Mouse (Mus musculus) fat pad, adult 2 months (tissue): Measurements from ENCODE around the gene Bcl2l1.

Experiments used
- DNase-seq: peaks from one replicate; pipeline ENCODE4 v3.0.0-alpha.2; 2011; ENCODE audit warnings: low read depth, low spot score; ENCODE audit errors: extremely low read depth

Bcl2l1 gene

GRCm38 (mm10) chr2:152824438-152825167 lies 6.9 kb downstream of the Bcl2l1 start:
- no peak for DNase-seq

DNA sequence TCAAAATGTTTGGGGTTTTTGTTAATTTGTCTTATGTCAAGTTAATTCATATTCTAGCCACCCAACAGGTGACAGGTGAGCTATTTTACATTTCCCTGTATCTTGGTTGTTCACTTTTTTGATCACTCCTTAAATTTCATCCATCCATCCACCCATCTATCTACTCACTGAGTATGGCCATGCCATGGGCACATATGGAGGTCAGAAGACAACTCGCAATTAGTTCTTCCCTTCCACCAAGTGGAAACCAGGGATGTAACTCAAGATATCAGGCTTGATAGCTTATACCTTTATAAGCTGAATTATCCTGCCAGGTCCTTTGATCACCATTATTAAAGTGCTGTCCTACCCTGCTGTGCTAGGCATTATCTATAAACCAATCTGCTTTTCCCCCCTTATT lies 7.8 kb downstream of the Bcl2l1 start:
- DNase-seq, result no peak

DNA sequence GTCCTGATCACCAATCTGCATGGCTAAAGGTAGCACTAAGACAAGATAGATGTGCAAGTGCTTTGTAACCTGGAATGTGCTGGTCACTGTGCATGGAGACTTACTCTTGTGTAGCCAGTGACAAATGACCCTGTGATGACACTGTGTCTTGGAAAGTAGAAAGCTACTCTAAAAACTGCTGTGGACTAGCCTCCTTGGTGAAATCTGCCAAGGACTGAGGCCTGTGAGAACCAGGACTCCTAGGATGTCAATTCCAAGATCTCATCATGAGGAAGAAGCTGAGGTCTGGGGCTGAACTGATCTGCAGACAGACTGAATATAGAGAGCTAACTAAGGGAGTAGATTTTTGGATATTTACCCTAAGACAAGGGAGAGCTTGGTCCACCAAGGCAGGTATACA lies 10.0 kb downstream of the Bcl2l1 start:
- DNase-seq, result no peak

DNA sequence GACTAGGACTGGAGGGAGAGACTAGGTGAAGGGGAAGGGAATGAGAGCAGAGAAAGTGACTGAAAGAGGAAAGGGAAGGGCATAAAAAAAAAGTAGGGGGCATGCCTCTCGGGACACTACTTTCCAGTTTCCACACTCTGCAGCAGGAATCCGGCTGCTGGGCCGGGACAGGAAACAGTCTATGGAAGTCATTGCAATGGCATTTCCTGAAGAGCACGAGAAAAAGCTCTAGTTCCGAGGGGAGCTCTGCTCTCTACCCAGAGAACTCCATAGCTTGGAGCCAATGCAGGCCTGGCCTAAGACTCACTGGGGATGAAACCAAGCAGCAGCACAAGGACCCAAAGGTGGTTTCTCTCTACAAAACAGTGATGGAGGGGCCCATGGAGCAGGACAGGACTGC lies 10.5 kb downstream of the Bcl2l1 start:
- no peak for DNase-seq

DNA sequence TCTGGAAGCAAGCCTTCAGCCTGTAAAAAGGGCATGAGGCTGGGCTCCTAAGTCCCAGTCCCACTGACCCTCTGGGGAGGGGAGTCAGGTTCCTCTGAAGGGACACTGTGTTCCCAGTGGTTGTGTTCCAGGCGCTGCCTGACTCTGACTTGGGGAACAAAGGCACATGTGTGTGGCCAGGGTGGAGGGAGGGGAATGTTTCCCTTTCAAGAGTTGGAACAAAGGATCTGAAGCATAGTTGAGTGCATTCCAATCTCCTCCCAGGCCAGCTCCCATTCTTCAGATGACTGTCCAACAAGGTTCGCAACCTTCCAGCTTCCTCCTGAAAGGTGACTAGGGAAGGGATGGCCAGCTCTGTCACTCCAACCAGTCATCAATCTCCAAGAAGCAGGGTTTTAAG lies 11.2 kb downstream of the Bcl2l1 start:
- no peak for DNase-seq

GRCm38 (mm10) chr2:152819926-152820325 lies 11.6 kb downstream of the Bcl2l1 start:
- no peak for DNase-seq

DNA sequence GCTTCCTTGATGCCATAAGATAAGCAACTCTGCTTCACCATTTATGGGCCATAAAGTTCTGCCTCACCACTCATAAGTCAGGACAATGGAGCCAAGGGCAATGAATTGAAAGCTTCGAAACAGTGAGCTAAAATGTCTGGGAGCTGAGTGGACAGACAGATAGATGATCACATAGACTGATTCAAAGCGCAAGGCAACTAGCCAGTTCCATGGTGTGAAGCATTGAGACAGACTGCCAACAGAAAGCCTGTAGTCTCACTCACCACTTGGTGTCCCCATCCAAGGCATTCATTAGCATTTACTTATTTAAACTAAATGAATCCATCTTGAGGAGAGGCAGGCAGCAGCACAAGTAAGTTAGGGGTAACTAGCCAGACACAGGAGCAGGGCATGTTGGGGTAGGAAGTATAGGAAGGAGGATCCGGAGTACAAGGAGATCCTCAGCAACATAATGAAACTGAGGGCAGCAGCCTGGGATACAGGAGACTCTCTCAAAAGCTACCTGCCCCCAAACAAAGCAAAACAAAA lies 12.4 kb downstream of the Bcl2l1 start:
- no peak for DNase-seq

DNA sequence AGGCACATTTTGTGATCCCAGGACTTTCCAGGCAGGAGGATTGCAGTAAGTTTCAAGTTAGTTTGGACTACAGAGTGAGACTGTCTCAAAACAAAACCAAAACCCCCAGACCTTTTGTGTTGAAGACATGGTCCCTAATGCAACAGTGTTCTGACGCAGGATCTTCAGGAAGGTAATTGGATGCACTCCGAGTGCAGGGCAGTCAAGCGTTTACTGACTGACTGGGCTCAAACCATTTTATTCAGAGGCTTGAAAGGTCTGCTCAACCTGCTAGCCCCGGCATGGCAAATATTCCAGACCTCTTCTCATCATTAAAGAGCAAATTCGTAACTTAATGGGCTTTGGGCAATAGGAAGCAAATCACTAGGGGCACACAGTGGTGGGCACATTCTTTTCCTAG lies 12.8 kb downstream of the Bcl2l1 start:
- DNase-seq, result no peak

GRCm38 (mm10) chr2:152817596-152818291 lies 13.8 kb downstream of the Bcl2l1 start:
- DNase-seq, result no peak

DNA sequence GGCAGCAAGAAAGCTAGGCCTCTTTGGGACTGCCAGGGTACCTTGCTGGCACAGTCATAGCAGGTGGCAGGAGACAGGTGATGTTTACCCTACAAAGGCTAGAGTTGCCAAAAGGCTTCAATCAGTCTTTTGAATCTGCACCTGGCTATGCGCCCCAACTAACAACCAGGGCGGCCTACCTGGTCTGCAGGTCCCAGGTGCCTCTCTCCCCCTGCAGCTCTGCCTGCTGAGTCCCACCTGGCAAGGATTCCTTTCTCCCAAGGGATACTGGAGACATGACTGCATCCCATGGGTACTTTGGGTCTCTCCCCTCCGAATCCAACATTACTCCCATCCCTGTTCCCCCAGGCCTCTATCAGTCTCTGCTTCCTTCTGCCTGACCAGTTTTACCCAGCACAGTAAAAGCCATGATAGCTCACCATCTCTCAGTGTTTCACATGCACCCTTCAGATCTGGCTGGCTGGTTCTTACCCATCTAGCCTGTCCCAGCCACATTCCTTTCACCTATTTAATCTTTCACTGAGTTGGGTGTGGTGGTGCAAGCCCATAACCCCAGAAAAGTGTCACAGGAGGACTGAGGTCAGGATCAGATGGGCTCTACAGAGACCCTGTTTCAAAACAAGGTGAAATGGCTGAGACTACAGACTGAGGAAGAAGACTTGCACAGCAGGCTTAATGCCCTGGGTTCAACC lies 14.7 kb downstream of the Bcl2l1 start:
- no peak for DNase-seq

GRCm38 (mm10) chr2:152815879-152816656 lies 15.5 kb downstream of the Bcl2l1 start:
- no peak for DNase-seq

DNA sequence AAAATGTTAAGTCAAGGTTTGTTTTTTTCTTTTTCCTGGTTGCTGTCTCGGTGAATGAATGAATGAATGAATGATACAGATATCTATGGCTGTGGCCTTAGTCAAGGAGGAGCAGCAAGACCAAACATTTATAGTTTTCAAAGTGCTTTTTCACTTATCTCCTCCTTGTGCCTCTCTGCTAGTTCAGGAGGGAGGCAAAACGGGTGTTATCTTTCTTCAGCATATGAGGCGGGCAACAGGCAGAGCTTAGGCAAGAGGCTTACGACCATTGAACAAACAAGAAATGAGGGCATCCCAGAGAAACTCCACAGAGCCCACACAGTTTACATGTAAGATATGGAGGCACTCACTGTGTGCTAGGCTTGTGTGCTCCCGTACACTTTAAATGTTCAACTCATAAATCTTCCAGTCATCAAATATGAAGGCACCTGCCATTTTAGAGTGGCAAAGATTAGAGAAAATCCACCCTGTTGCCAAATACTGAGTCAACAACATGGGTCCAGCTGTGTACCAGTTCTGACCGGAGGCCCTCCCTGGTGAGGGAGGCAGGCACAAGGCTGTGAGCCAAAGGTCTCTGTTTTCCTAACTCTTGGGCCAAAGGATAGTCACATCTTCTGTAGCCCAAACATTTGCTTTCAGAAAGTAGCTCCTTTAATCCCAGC lies 17.2 kb downstream of the Bcl2l1 start:
- no peak for DNase-seq

GRCm38 (mm10) chr2:152813232-152813631 lies 18.3 kb downstream of the Bcl2l1 start:
- no peak for DNase-seq

DNA sequence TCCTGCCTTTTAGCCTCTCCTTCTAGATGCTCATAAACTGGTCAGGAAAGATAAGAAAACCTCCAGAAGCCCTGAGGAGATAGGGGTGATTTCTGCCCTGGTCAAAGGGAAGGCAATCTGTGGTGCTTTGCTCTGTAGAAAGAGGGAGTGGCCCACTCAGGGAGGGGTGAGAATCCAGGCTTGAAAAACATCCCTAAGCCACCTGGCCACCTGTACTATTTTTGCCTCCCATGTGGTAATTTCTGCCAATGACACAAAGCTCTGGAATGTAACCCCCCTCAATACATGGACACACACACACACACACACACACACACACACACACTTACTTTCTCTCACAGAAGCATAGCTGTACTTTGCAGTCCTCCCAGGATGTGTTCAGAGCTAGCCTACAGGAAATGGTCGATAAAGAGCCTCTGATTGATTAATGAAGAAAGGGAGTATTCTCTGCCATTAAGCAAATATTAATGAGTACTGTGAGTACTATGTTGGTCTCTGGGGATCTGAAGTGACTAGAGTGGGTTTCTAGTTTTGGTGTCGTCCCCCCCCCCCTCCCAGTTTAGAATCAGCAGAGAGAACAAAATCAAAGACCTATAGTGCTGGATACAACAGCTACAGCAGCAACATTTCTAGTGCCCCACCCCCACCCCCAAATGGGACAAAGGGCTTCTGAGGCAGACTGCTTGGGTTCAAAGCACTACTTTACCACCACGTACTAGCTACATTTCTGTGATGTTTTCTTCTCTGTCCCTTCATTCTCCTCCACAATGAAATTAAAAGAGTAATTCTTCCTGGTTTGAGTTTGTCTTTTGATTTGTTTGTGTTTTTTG lies 20.0 kb downstream of the Bcl2l1 start:
- no peak for DNase-seq

DNA sequence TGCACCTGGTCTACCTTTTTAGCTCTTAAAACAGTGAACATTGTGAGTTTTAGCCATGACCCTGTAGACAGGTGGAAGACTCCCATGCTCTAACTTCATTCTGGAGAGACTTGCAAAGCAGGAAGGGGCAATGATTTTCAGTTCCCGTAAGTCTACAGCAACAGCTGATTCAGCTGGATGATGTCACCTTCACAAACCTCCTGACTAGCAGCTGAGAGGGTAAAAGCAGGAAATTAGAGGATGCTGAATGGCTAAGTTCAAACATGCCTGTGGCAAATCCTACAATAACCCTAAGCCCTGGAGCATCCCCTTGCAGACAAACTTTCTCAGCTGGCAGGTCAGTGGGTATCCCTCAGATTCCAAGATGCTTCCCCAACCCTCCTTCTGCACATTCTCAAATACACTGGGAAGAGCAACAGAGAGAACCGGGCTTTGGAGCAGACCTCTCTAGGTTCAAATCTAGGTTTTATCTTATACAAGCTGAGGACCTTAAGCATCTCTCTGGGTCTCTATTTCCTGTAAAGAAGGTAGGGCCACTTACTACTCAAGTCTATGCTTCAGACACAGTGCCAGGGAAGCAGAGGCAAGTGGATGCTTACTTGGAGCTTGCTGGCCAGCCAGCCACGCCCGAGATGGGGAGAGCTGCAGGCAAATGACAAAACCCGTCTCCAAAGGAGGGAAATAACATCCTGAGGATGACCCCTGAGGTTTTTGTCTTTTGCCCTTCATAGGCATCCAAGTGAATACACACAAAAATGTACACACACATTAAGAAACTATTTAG lies 21.2 kb downstream of the Bcl2l1 start:
- DNase-seq, result no peak

DNA sequence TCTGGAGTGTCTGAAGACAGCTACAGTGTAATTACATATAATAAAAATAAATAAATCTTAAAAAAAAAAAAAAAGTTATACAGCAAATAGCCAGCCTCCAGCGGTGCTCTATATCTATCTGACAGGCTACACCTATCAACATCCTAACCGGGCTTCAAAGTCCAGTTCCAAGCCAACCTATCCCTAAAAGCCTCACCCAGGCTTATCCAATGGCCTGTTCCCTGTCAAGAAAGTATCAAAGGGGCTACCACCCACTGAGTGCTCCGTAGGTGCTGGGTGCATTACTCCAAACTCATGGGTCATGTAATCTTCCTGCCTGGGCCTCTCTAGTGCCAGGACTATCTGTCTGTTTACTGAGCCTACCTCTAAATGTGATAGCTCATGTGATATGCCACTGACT lies 23.4 kb downstream of the Bcl2l1 start:
- no peak for DNase-seq

DNA sequence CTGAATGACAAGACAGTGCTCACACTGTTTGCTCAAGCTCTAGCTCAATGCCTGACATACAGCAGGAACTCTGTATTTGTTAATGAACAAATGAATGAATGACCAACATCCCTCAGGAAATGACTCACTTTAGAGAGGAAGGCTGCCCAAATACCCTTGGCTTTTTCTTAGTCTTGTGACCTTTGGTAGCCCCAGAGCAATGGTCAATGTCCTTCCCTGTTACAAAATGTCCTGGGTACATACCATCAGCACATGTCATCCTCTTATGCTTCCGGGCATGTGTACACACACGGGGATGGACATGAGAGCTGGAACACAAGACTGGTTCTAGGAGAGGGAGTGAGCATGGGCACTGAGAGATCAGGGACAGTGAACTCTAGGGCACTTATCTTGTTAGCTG lies 25.5 kb downstream of the Bcl2l1 start:
- DNase-seq, result no peak

DNA sequence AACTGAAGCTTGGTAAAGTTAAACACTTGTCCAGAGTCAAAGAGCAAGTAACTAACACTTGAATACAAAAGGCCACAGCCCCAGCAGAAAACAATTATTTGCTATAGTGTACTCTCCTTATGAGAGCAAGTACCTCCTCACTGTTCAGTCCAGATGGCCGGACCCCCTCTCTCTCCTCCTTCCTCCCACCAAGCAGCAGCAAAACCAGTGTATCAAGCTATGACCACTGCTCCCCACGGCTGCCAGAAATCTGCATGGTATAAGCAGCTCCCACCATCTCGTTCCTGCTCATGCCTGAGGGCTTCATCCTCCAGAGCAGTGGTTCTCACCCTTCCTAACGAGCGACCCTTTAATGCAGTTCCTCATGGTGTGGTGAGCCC lies 26.4 kb downstream of the Bcl2l1 start:
- no peak for DNase-seq
